Mouse (Mus musculus): ENCODE measurements around the gene Evi2b.
A peak's percentile ranks its signal among the peaks of the same experiment; 100 is the strongest.

Gene Evi2b

GRCm38 (mm10) chr11:79522944-79523343 is 618 bp downstream of the Evi2b start:
- DNase-seq (ENCODE audit: low spot score in 2 of 2) = no peak

GRCm38 (mm10) chr11:79521930-79522329 is 1.6 kb downstream of the Evi2b start:
- no peak for DNase-seq (ENCODE audit: low spot score in 2 of 2)

- no peak for DNase-seq (ENCODE audit: low spot score in 2 of 2)
Measured at GRCm38 (mm10) chr11:79520772-79521171, 2.8 kb downstream of the Evi2b start.

DNA sequence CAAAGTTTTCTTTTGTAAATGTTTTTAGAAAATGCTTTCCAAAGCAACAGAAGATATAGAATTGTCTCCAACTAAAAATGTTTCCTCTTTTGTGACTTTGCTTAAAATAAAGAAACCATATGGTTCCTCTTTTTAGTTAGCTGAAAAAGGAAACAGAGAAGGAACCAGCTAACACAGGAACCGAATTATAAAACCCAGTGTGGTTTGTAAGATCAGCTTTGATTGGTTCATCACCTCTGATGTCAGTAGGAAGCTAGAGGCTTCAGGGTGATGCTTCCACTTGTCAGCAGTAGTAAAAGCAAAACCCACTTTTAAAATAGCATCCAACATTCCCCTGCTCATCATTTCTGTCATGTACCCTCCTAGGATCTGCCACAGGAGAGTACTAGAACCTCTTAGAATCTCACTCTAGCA is 3.7 kb downstream of the Evi2b start:
- no peak for DNase-seq (ENCODE audit: low spot score in 2 of 2)

DNA sequence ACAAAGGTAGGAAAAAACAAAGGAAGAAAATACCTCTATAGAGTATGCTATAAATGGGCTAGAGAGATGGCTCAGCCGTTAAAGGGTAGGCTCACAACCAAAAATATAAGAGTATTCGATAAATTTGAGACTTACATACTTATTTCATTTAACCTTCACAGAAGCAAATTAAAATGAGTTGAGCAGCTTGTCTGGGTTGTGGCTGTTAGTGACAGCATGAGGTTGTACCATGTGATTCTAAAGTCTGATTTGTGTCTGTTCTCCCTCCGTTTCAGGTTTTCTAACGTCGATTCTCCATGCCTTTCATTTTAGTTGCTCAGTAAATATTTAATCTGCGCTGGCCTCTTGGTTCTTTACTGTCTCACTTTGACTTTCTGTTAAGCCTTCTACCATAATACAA is 4.3 kb downstream of the Evi2b start:
- no peak for DNase-seq (ENCODE audit: low spot score in 2 of 2)

GRCm38 (mm10) chr11:79515798-79516197 is 7.8 kb downstream of the Evi2b start:
- DNase-seq (ENCODE audit: low spot score in 2 of 2) = no peak

DNA sequence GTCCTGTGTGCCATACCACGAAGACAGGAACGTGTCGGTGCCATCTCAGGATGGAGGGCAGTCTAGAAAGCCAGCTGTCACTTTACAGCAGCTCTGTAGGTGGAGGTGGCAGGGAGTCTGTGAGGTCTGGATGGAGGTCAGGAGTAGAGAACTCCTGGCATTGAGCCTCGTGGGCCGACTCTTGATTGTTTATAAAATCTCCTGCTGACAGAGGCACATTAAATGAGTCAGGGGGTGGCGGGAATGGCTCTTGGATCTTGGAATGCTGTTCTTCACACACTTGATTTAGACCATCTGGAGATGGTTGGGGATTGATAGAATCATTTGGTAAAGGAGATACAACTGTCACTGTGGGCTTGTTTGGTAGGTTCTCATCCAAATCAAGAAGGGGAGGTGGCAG is 8.2 kb downstream of the Evi2b start:
- DNase-seq (ENCODE audit: low spot score in 2 of 2) = no peak

GRCm38 (mm10) chr11:79511970-79512369 is 11.6 kb downstream of the Evi2b start:
- no peak for DNase-seq (ENCODE audit: low spot score in 2 of 2)

DNA sequence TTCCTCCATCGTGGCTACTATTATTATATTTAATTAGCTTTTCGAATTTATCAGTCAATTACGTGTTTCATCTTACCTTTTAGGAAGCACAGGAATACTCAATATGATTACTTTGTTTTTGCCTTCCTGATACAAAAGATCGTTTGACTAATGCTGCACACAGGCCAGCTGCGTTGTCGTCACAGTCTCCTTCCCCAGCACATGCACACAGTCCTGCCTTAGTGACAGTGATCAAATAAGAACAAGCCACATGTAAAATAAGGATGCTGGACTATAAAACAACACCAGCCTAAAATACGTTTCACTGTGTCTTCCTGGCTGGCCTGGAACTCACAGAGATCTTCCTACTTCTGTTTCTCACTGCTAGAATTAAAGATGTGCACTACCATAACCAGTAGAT is 19.1 kb downstream of the Evi2b start:
- DNase-seq (ENCODE audit: low spot score in 2 of 2) = no peak

DNA sequence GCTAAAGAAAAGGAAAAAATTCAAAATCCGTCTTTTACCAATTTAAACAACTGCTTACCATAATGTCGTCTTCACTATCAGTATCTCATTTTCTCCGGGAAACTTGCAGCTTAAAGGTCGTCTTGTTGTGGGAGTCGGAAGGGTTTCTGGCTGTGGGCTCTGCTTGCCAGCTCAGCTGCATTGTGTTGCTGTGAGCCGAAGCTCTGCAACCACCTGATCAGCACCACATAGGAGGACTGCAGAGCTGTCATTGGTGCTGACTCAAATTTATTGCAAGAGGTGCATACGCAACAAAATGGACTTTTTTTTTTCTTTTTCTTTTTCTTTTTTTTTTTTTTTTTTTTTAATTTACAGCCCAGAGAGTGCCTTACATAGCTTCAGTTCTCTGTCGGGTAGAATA is 19.7 kb downstream of the Evi2b start, which contains the start of gene Omg:
Gene Omg, minus strand, starts transcription at position 240 of the 400 bp plus-strand sequence.
- DNase-seq (ENCODE audit: low spot score in 2 of 2) = peak; percentile 42 to 56

DNA sequence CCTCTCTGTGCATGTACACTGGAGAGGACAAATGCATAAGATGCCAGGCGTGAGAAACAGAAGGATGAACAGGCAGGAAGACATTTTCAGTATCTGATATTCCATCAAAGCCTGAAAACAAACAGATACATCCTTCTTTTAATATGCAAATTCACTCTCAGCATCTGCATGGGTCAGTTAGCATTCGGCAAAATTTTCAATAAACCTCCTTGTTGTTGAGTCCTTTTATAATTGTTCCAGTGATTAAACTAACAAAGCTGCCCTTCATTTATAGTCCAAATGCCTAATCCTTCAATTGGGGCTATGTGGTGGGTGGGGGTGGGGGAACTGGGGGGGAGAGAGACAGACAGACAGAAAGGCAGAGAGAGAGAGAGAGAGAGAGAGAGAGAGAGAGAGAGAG is 20.6 kb downstream of the Evi2b start:
- DNase-seq (ENCODE audit: low spot score in 2 of 2) = no peak

DNA sequence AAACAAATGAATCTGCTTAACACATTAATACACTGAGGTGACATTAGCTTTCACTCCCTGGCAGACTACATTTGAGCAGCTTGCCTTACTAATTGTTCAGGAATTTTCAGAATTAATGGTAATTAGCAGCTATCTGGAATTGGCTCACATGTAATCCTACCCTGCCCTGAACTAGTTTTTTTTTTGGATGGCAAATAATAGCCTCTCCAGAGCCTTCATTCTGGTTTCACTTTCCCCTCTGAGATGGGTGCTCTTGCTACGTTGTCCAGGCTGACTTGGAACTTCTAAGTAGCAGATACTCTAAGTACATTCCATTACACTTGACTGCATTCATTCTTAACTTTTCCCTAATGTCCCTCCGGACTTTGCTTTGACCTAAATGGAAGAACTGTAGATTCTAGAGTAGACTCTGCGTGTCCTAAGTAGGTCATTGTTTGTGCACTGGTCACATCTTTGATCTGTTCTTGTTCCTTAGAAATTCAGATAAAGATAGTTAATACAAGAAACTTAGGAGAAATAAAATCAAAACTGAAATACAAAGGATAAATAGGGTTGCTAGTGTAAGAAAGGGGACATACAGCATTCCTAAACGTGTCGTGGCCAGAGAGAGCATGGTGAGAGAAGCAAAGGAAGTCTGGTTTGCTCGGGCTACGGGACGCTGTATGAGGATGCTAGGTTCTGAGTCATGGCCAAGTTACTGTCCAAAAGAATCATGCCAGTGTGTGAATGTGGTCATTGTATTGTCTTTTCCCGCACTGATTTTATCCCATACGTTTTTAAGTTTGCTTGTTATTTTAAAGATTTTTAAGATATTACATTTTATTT is 28.4 kb downstream of the Evi2b start:
- no peak for DNase-seq (ENCODE audit: low spot score in 2 of 2)

DNA sequence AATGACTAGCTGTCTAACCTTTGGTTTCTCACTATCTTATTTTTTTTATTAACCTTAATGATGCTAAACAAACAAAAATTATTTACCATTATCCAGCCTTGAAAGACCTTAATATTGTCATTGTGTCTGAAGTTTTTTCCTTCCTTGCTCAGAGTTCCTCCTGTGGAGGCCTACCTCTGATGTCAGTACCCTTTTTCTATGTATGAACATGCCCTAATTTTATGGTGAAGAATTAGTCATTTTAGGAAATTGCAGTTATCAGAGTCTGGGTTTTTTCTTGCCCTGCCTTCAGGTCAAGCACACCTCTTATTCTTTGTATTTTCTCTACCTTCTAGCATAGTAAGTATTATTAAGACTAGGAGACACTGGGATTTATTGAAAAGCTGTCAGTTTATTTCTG is 38.8 kb downstream of the Evi2b start:
- DNase-seq (ENCODE audit: low spot score in 2 of 2) = no peak

- no peak for DNase-seq (ENCODE audit: low spot score in 2 of 2)
Measured at GRCm38 (mm10) chr11:79483876-79484528, 39.6 kb downstream of the Evi2b start.

- no peak for DNase-seq (ENCODE audit: low spot score in 2 of 2)
Measured at GRCm38 (mm10) chr11:79483392-79483791, 40.2 kb downstream of the Evi2b start.

DNA sequence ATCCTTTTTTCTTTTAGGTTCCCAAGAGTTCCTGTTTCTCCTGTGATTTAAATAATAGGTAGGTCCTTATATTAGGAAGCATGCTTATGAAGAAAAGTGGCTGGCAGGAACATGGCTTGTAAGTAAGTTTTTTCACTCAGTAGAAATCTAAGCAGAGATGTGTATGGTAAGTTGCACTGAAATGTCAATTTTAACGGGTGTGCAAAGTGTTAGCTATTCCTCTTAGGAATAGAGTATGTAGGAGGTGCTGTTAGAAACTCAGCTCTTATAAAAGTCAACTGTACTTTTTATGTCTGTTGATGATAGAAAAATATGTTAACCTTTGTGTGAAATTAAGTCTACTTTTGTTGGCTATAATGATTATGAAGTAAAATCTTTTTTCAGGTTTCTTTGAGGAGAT is 55.5 kb downstream of the Evi2b start:
- no peak for DNase-seq (ENCODE audit: low spot score in 2 of 2)
